Mouse (Mus musculus): ENCODE measurements around the gene Fbxo47. TPM values are rescaled to one million over a fixed set of nuclear protein-coding genes. Genes with fewer than 3 reads are reported as not detected.
"Not testable (repeated sequence)": the region's sequence is repeated elsewhere in the genome, so short reads cannot be mapped to it uniquely, and the experiment has no call there.

The Fbxo47 gene
- polyA plus RNA-seq, 1 experiment from 2014 or later = 0.97 TPM

DNA sequence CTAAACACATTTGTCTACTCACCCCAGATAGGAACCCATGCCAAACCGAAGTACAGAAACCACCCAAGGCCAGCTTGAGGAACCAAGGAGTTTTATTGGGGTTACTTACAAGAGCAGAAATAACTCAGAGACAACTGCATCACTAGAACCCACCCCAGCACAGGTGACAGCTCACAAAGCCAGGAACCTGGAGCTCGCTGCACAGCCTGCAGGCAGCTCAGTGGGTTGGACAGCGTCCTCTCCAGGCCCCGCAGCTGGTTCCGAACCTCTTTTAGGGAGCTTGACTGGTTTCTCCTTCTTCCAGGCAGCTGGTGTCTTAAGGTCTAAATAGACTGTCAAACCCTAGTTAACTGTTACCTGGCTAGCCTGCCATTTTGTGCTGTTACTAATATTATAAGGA lies 7.9 kb upstream of the Fbxo47 start:
- 75% methylated on average over 5 of the region's 5 CpGs for WGBS
- no peaks in the 10 kb centered on the region for H3K36me3 ChIP-seq (ENCODE audit: control insufficient read depth, insufficient read depth)
- H3K27ac ChIP-seq (ENCODE audit: low read length) = no peak overlapping the region
- H3K4me3 ChIP-seq (ENCODE audit: low read length) = no peak overlapping the region
- H3K4me1 ChIP-seq (ENCODE audit: control insufficient read depth, insufficient read depth, low read length) = no peaks in the 10 kb centered on the region
- no peaks in the 10 kb centered on the region for H3K27me3 ChIP-seq (ENCODE audit: control insufficient read depth, insufficient read depth, low read length)
- ATAC-seq (replicated peaks; ENCODE audit: extremely low read depth, insufficient read depth, low FRiP score) = no peak
- no peak overlapping the region for H3K4me2 ChIP-seq (ENCODE audit: low read depth, low read length)
- H3K9ac ChIP-seq (ENCODE audit: low read length) = no peak overlapping the region
- H3K9me3 ChIP-seq (replicated peaks; ENCODE audit: control insufficient read depth, low read length) = peaks cover 5% of the 10 kb centered on the region; the same call in 1 of the 2 replicates

DNA sequence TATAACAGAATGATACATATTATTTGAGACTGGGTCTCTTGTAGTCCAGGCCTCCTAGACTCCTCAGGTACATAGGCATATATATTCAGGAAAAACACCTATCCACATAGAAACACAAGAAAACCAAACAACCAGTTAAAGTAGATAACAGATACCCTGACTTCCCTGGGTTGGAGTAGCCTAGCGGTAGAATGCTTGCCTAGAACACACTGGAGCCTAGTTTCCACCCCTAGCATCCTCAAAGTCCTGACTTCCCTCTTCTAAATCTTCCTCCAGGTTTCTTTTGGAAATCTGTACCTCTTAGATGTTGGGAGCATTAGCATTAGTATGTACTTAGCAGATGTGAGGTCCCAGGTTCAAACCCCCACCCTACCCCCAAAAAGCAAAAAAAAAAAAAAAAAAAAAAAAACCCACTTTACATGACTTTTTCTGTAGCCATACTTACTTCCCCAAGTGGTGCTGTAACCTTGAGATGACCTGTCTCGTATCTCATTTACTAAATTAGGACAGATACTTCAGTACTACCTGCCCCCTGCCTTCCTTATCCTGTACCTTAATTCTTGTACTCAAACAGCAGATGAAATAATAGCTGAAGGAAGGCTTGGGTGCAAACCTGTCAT lies 1.5 kb upstream of the Fbxo47 start:
- Histone ChIP-seq H3K9me3 (replicated peaks; ENCODE audit: control insufficient read depth, low read length) (no peaks in the 10 kb centered on the region), H3K4me1 (ENCODE audit: control insufficient read depth, insufficient read depth, low read length) (no peaks in the 10 kb centered on the region), H3K36me3 (ENCODE audit: control insufficient read depth, insufficient read depth) (no peaks in the 10 kb centered on the region), H3K9ac (ENCODE audit: low read length) (no peak overlapping the region), H3K4me3 (ENCODE audit: low read length) (no peak overlapping the region), H3K27me3 (ENCODE audit: control insufficient read depth, insufficient read depth, low read length) (no peaks in the 10 kb centered on the region), H3K27ac (ENCODE audit: low read length) (no peak overlapping the region), H3K4me2 (ENCODE audit: low read depth, low read length) (no peak overlapping the region)
- 76% methylated on average over 2 of the region's 2 CpGs for WGBS
- no peak for ATAC-seq (replicated peaks; ENCODE audit: extremely low read depth, insufficient read depth, low FRiP score)

DNA sequence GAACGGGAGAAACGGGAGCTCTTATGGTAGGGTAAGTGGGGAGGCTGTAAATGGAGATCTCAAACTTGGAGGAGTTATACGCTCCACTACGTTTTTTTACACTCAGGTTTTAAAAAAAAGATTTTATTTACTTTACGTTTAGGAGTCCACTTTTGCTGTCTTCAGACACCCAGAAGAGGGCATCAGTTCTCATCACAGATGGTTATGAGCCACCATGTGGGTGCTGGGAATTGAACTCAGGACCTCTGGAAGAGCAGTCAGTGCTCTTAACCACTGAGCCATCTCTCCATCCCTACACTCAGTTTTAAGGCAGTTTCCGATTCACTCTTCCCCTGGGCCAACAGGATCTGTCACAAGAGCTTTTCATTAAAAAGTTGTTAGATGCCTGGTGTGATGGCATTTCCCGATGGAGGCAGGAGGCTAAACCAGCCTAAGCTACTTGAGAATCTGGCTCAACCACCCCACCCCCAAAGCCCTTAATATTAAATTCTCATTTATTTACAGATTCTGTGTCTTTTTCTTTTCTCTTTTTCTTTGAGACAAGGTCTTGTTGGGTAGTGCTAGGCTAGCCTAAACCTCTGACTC lies 739 bp upstream of the Fbxo47 start:
- ATAC-seq (replicated peaks; ENCODE audit: extremely low read depth, insufficient read depth, low FRiP score) = no peak

DNA sequence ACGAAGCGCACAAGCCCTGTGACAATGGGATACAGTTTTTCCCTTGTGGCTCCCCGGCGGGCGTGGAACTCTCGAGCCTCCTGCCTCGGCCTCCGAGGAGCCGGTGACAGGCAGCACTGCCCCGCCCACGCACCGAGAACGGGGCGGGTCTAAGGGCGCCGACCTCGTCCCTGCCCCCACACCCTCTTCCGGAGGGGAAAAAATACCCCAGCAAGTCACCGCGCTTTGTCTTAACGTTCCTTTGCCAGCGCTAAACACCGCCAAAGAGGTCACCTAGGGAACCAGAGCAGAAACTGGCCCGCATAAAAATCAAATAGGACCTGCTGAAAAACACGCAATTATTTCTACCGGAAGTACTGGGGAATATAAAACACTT lies 424 bp downstream of the Fbxo47 start:
- 6% methylated on average over 26 of the region's 26 CpGs for WGBS

More for the DNA sequence above, 739 bp upstream of the Fbxo47 start:
- Histone ChIP-seq H3K27me3 (ENCODE audit: control insufficient read depth, insufficient read depth, low read length) (no peaks in the 10 kb centered on the region), H3K4me2 (ENCODE audit: low read depth, low read length) (peak overlapping the region; percentile 84), H3K36me3 (ENCODE audit: control insufficient read depth, insufficient read depth) (no peaks in the 10 kb centered on the region), H3K27ac (ENCODE audit: low read length) (peak overlapping the region; percentile 88), H3K9me3 (replicated peaks; ENCODE audit: control insufficient read depth, low read length) (no peaks in the 10 kb centered on the region), H3K4me3 (ENCODE audit: low read length) (peak overlapping the region; percentile 83), H3K4me1 (ENCODE audit: control insufficient read depth, insufficient read depth, low read length) (no peaks in the 10 kb centered on the region), H3K9ac (ENCODE audit: low read length) (peak overlapping the region; percentile 66)
- WGBS = 21% methylated on average over 7 of the region's 7 CpGs

DNA sequence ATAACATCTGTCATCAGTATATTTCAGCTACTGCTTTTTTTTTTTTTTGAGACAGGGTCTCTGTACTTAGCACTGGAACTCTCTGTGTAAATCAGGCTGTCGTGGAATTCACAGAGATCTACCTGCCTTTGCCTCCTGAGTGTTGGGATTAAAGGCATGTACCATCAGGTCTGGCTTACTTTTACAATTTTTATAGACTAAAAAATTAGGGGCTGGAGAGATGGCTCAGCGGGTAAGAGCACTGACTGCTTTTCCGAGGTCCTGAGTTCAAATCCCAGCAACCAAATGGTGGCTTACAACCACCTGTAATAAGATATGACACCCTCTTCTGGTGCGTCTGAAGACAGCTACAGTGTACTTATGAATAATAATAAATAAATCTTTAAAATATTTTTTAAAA lies 3.6 kb downstream of the Fbxo47 start:
- H3K27me3 ChIP-seq (ENCODE audit: control insufficient read depth, insufficient read depth, low read length) = no peaks in the 10 kb centered on the region
- no peaks in the 10 kb centered on the region for H3K4me1 ChIP-seq (ENCODE audit: control insufficient read depth, insufficient read depth, low read length)
- no peak overlapping the region for H3K27ac ChIP-seq (ENCODE audit: low read length)
- 91% methylated on average over 4 of the region's 4 CpGs for WGBS
- H3K36me3 ChIP-seq (ENCODE audit: control insufficient read depth, insufficient read depth) = no peaks in the 10 kb centered on the region
- H3K9me3 ChIP-seq (replicated peaks; ENCODE audit: control insufficient read depth, low read length) = no peaks in the 10 kb centered on the region
- no peak overlapping the region for H3K4me2 ChIP-seq (ENCODE audit: low read depth, low read length)
- H3K4me3 ChIP-seq (ENCODE audit: low read length) = no peak overlapping the region
- no peak for ATAC-seq (replicated peaks; ENCODE audit: extremely low read depth, insufficient read depth, low FRiP score)
- H3K9ac ChIP-seq (ENCODE audit: low read length) = no peak overlapping the region

More for the DNA sequence above, 424 bp downstream of the Fbxo47 start:
- Histone ChIP-seq H3K9me3 (replicated peaks; ENCODE audit: control insufficient read depth, low read length) (no peaks in the 10 kb centered on the region), H3K4me1 (ENCODE audit: control insufficient read depth, insufficient read depth, low read length) (no peaks in the 10 kb centered on the region), H3K4me2 (ENCODE audit: low read depth, low read length) (peak overlapping the region; percentile 84), H3K27me3 (ENCODE audit: control insufficient read depth, insufficient read depth, low read length) (no peaks in the 10 kb centered on the region), H3K9ac (ENCODE audit: low read length) (peak overlapping the region; percentile 72), H3K4me3 (ENCODE audit: low read length) (peak overlapping the region; percentile 83), H3K36me3 (ENCODE audit: control insufficient read depth, insufficient read depth) (no peaks in the 10 kb centered on the region), H3K27ac (ENCODE audit: low read length) (peak overlapping the region; percentile 88)
- ATAC-seq (replicated peaks; ENCODE audit: extremely low read depth, insufficient read depth, low FRiP score) = peak; percentile 63

DNA sequence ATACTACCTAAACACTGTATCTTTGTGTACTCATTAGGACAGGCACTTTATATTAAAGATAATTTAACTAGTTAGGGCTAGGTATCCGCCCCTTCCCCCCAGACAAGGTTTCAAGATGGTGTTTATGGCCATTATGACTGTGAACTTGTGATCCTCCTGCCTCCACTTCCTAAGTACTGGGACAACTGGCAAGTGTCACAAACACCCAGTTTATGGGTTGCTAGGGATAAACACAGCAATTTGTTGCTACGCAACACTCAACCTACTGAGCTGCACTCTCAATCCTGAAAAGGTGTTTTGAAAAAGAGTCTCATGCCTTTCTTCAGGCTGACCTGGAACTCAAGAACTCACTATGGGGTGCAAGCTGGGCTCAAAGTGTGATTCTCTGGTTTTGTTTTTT lies 6.6 kb downstream of the Fbxo47 start:
- ATAC-seq (replicated peaks; ENCODE audit: extremely low read depth, insufficient read depth, low FRiP score) = no peak
- no peaks in the 10 kb centered on the region for H3K27me3 ChIP-seq (ENCODE audit: control insufficient read depth, insufficient read depth, low read length)
- no peak overlapping the region for H3K4me3 ChIP-seq (ENCODE audit: low read length)
- 72% methylated on average over 2 of the region's 2 CpGs for WGBS
- no peaks in the 10 kb centered on the region for H3K9me3 ChIP-seq (replicated peaks; ENCODE audit: control insufficient read depth, low read length)
- H3K36me3 ChIP-seq (ENCODE audit: control insufficient read depth, insufficient read depth) = no peaks in the 10 kb centered on the region
- no peak overlapping the region for H3K27ac ChIP-seq (ENCODE audit: low read length)
- no peak overlapping the region for H3K4me2 ChIP-seq (ENCODE audit: low read depth, low read length)
- H3K4me1 ChIP-seq (ENCODE audit: control insufficient read depth, insufficient read depth, low read length) = no peaks in the 10 kb centered on the region
- no peak overlapping the region for H3K9ac ChIP-seq (ENCODE audit: low read length)

DNA sequence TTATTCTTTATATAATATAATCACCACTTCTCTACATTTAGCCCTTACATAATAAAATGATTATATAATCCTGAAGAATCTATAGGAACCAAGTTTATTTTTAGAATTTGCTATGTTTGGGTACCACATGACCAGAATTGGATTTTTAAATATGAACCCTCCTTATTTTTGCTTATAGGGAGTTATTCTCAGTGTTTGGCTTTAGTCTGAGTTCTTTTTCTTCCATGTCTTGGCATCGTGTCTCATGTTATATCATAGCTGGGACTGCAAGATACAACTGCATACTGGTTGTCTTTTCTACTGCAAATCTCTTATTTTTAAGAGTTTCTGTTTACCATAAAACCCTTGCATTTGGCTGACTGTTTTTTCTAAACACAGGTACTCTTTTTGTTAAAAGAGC lies 9.6 kb downstream of the Fbxo47 start:
- Histone ChIP-seq H3K27ac (ENCODE audit: low read length) (no peak overlapping the region), H3K4me1 (ENCODE audit: control insufficient read depth, insufficient read depth, low read length) (no peaks in the 10 kb centered on the region), H3K27me3 (ENCODE audit: control insufficient read depth, insufficient read depth, low read length) (no peaks in the 10 kb centered on the region), H3K4me3 (ENCODE audit: low read length) (no peak overlapping the region), H3K9me3 (replicated peaks; ENCODE audit: control insufficient read depth, low read length) (no peaks in the 10 kb centered on the region), H3K9ac (ENCODE audit: low read length) (no peak overlapping the region), H3K36me3 (ENCODE audit: control insufficient read depth, insufficient read depth) (no peaks in the 10 kb centered on the region), H3K4me2 (ENCODE audit: low read depth, low read length) (no peak overlapping the region)
- WGBS = 86% methylated on average over 1 of the region's 1 CpGs
- no peak for ATAC-seq (replicated peaks; ENCODE audit: extremely low read depth, insufficient read depth, low FRiP score)

DNA sequence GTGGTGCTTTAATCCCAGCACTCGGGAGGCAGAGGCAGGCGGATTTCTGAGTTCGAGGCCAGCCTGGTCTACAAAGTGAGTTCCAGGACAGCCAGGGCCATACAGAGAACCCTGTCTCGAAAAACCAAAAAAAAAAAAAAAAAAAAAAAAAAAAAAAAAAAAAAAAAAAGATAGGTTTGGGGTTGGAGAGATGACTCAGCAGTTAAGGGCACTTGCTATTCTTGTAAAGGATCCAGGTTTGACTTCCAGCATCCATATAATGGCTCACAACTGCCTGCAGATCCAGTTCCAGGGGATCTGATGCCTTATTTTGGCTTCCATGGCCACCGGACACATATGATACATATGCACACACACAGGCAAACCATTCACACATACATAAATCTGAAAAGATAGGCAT lies 11.6 kb downstream of the Fbxo47 start:
- H3K4me3 ChIP-seq (ENCODE audit: low read length); H3K9ac ChIP-seq (ENCODE audit: low read length); ATAC-seq (replicated peaks; ENCODE audit: extremely low read depth, insufficient read depth, low FRiP score); H3K4me1 ChIP-seq (ENCODE audit: control insufficient read depth, insufficient read depth, low read length); H3K4me2 ChIP-seq (ENCODE audit: low read depth, low read length); H3K9me3 ChIP-seq (replicated peaks; ENCODE audit: control insufficient read depth, low read length); H3K36me3 ChIP-seq (ENCODE audit: control insufficient read depth, insufficient read depth); H3K27me3 ChIP-seq (ENCODE audit: control insufficient read depth, insufficient read depth, low read length); H3K27ac ChIP-seq (ENCODE audit: low read length): not testable (repeated sequence)
- 82% methylated on average over 5 of the region's 5 CpGs for WGBS

DNA sequence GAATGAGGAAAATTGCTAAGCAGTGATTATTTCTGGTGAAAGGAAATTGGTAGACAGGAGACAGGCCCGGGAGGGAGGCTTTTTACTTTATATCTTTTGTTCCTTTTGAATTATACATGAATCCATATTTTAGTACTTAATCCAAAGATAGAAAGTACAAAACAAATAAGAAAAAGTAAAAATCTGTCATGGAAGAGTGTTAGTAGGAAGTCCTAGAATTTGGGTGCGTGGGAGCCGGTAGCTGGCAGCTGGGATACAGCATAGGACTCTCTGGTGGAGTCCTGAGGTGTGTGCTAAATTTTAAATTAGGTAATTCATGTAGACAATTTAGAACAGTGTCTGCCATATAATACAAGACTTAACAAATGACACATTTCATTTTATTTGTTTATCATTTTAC lies 16.4 kb downstream of the Fbxo47 start:
- H3K9ac ChIP-seq (ENCODE audit: low read length) = no peak overlapping the region
- ATAC-seq (replicated peaks; ENCODE audit: extremely low read depth, insufficient read depth, low FRiP score) = no peak
- no peaks in the 10 kb centered on the region for H3K27me3 ChIP-seq (ENCODE audit: control insufficient read depth, insufficient read depth, low read length)
- no peak overlapping the region for H3K4me2 ChIP-seq (ENCODE audit: low read depth, low read length)
- no peaks in the 10 kb centered on the region for H3K36me3 ChIP-seq (ENCODE audit: control insufficient read depth, insufficient read depth)
- H3K9me3 ChIP-seq (replicated peaks; ENCODE audit: control insufficient read depth, low read length) = no peaks in the 10 kb centered on the region
- H3K27ac ChIP-seq (ENCODE audit: low read length) = no peak overlapping the region
- H3K4me3 ChIP-seq (ENCODE audit: low read length) = no peak overlapping the region
- no peaks in the 10 kb centered on the region for H3K4me1 ChIP-seq (ENCODE audit: control insufficient read depth, insufficient read depth, low read length)
- whole genome bisulfite sequencing = 88% methylated on average over 3 of the region's 3 CpGs

Measured in heart, embryonic 16.5 days (tissue).